Mouse (Mus musculus) ES-E14 (cell line): ENCODE data around the gene Galt.

ENCODE experiments used
- CHD2 ChIP-seq: IDR thresholded peaks from 2 replicates; pipeline ENCODE4 v1.6.1; 2014; ENCODE audit warnings: mild to moderate bottlenecking, low read depth, low read length, inconsistent platforms
- MAFK ChIP-seq: IDR thresholded peaks from 2 replicates; pipeline ENCODE4 v1.6.1; 2014; ENCODE audit warnings: mild to moderate bottlenecking, low read depth, low read length, inconsistent platforms; ENCODE audit not compliant: insufficient read depth
- ZC3H11A ChIP-seq: IDR thresholded peaks from 2 replicates; pipeline ENCODE4 v1.6.1; 2012; ENCODE audit warnings: low read depth, mild to moderate bottlenecking, inconsistent platforms, low read length, borderline replicate concordance
- ZNF384 ChIP-seq: IDR thresholded peaks from 2 replicates; pipeline ENCODE4 v1.6.1; 2012; ENCODE audit warnings: low read depth, low read length, inconsistent platforms

DNA sequence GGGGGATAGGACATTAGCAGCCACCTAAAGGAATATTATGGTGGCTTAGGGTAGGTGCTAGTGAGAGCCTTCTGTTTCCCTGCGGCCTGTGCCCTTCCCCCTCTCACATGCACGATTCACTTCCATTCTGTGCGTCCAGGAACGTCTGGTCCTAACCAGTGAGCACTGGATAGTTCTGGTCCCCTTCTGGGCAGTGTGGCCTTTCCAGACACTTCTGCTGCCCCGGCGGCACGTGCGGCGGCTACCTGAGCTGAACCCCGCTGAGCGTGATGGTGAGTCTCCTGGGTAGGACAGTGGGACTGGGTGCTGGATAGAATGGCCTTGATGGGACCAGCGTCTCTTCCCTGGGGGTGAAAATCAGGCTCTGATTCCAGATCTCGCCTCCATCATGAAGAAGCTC is 2.3 kb downstream of the Galt start:
- TF ChIP-seq CHD2 (no peak), ZC3H11A (no peak), MAFK (no peak), ZNF384 (no peak)
